Mouse (Mus musculus) liver, postnatal 0 days (tissue): ENCODE data around the gene Vps25. TPM values are rescaled to one million over a fixed set of nuclear protein-coding genes. Genes with fewer than 3 reads are reported as not detected.
A peak's percentile ranks its signal among the peaks of the same experiment; 100 is the strongest.

ENCODE experiments used
- ATAC-seq: fragments of 200-750 bp; cut with Nextera tagmentation; 2 replicates; pipeline ENCODE4 v1.8.0; 2017; ENCODE audit warnings: mild to moderate bottlenecking, moderate library complexity
- DNase-seq: peaks from one replicate; pipeline ENCODE4 v3.0.0-alpha.2; 2016
- H3K27ac ChIP-seq: fragments of 300-500 bp; sonication (generic); 2 replicates; pipeline ENCODE4 v1.5.1; 2014; ENCODE audit warnings: antibody characterized with exemption, moderate library complexity, mild to moderate bottlenecking, low read depth
- H3K27me3 ChIP-seq: fragments of 300-500 bp; sonication (generic); 2 replicates; pipeline ENCODE4 v1.6.1; 2014; ENCODE audit warnings: low read length, control low read depth, mixed read lengths; ENCODE audit not compliant: insufficient read depth
- H3K36me3 ChIP-seq: fragments of 300-500 bp; sonication (generic); replicated peaks from 2 replicates; pipeline ENCODE4 v1.6.1; 2014; ENCODE audit warnings: mild to moderate bottlenecking, control low read depth, low read length, moderate library complexity, mixed read lengths; ENCODE audit not compliant: insufficient read depth
- H3K4me1 ChIP-seq: fragments of 300-500 bp; sonication (generic); 2 replicates; pipeline ENCODE4 v1.6.1; 2014; ENCODE audit warnings: antibody characterized with exemption, mild to moderate bottlenecking, control low read depth; ENCODE audit not compliant: insufficient read depth
- H3K4me2 ChIP-seq: fragments of 300-500 bp; sonication (generic); 2 replicates; pipeline ENCODE4 v1.6.1; 2014; ENCODE audit warnings: low read depth, mild to moderate bottlenecking, low read length, moderate library complexity, mixed read lengths
- H3K4me3 ChIP-seq: fragments of 300-500 bp; sonication (generic); 2 replicates; pipeline ENCODE4 v1.5.1; 2014; ENCODE audit warnings: low read depth, low read length
- H3K9ac ChIP-seq: fragments of 300-500 bp; sonication (generic); replicated peaks from 2 replicates; pipeline ENCODE4 v1.6.1; 2014; ENCODE audit warnings: mild to moderate bottlenecking, moderate library complexity
- H3K9me3 ChIP-seq: fragments of 300-500 bp; sonication (generic); 2 replicates; pipeline ENCODE4 v1.6.1; 2016; ENCODE audit warnings: mild to moderate bottlenecking, control low read depth, low read length, mixed read lengths
- CTCF ChIP-seq: sonication (generic); IDR thresholded peaks from 2 replicates; pipeline ENCODE4 v1.5.1; 2016; ENCODE audit warnings: antibody characterized with exemption, low read depth
- EP300 ChIP-seq: IDR thresholded peaks from 2 replicates; pipeline ENCODE4 v1.6.1; 2016; ENCODE audit warnings: antibody characterized with exemption, low read depth, mild to moderate bottlenecking
- WGBS: fragments of 180-500 bp; shearing (Covaris S2); extraction: QIAGEN DNeasy Blood & Tissue Kit; methylation state at CpG from one replicate; pipeline ENCODE4 v1.1.7; 2014; ENCODE audit not compliant: insufficient replicate concordance; 5-methylcytosine and 5-hydroxymethylcytosine counted together
- polyA plus RNA-seq: library from polyadenylated mRNA; unstranded; fragments of >200 nt; fragmentation: Nextera tagmentation; extraction: Ambion mirVana; gene quantifications from 2 replicates; pipeline ENCODE4 v1.2.1, GENCODE M21; 2015

Vps25 gene
- polyA plus RNA-seq, 1 experiment from 2014 or later = 75.9 TPM

DNA sequence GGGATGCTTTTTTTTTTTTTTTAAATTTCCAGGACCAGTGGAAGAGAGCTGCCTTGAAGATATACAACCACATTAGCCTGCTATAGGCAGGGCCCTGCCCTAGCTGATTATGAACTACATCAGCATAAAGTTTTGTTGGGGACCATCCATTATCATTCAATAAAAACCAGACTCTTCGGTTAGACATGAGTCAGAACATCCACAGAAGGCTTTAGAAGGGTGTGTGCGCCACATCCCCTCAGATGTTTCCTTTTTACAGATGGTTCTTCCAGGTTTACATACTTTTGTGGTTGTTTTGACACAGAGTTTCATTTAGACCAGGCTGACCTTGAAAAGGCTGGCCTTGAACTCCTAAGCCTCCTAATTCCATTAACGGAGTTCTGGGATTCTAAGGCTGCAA is 29.2 kb upstream of the Vps25 start:
- ATAC-seq (no peak), DNase-seq (no peak)
- no peak overlapping the region for H3K4me2 ChIP-seq
- no peak overlapping the region for H3K9ac ChIP-seq
- H3K27ac ChIP-seq = no peak overlapping the region
- H3K4me3 ChIP-seq = no peak overlapping the region
- no peaks in the 10 kb centered on the region for H3K27me3 ChIP-seq
- no peaks in the 10 kb centered on the region for H3K9me3 ChIP-seq
- H3K36me3 ChIP-seq = no peaks in the 10 kb centered on the region
- H3K4me1 ChIP-seq = peaks cover 16% of the 10 kb centered on the region
- 73% methylated on average over 3 of the region's 3 CpGs for WGBS
- TF ChIP-seq CTCF (no peak), EP300 (no peak)

DNA sequence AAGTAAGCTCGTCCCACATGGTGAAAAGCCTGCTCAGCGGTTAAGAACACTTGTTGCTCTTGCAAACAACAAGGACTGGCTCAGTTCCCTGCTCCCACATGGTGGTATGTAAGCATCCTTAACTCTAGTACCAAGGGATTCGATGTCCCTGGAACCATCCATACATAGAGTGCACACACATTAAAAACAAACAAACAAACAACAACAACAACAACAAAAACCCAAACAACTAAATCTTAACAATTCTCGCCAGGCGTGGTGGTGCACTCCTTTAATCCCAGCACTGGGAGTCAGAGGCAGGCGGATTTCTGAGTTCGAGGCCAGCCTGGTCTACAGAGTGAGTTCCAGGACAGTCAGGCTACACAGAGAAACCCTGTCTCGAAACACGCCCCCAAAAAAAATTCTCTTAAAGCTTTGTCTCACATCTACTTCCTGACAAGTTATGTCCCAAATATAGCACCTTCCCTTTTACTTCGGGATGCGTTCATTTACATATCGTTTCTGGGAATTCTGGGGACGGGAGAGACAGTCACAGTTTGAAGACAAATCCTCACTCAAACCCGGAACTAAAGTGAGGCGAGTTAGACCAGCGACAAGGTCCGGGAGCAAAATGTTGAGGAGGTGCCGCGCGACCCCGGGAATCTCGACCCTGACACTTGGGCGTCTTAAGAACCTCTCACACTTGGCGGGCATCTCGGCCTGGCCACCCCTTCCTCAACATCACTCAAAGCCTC is 28.0 kb upstream of the Vps25 start:
- H3K4me2 ChIP-seq = peak overlapping the region; percentile 98
- peak overlapping the region; percentile 96 for H3K4me3 ChIP-seq
- H3K9me3 ChIP-seq = no peaks in the 10 kb centered on the region
- no peaks in the 10 kb centered on the region for H3K27me3 ChIP-seq
- 18% methylated on average over 25 of the region's 25 CpGs for whole genome bisulfite sequencing
- DNase-seq (no peak), ATAC-seq (no peak; the same call in 1 of the 2 replicates)
- TF ChIP-seq EP300 (no peak), CTCF (no peak)
- H3K27ac ChIP-seq = peak overlapping the region; percentile 90
- peak overlapping the region; percentile 95 for H3K9ac ChIP-seq
- H3K4me1 ChIP-seq = peaks cover 20% of the 10 kb centered on the region
- H3K36me3 ChIP-seq = no peaks in the 10 kb centered on the region

DNA sequence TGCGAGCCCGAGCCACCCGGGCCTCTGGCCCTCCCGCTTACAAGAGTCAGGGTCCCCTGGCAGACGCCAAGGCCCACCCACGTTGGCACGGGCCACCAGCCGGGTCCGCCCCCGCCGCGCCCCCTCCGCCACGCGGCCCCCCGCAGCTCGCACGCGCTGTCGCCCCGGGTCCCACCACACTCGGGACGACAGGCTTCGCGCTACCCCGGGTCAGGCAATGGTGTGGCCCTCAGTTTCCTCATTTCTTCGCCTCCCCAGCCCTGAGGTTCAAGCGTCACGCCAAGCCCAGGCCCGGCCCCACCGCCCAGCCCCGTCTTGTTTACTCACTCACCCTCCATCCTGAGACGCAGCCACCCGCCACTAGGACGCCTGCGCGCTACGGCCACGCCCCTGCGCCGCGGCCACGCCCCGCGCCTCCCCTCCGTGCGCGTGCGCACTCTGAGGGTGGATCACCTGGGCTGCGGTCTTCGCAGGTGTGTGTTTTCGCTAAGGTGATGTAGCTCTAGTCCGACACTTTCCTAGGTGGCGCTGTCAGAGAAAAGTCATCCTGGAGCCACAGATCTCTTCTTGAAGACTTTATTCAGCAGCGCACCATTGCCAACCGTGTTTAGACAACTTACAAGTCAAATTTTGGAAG is 27.3 kb upstream of the Vps25 start, which contains the start of gene Ezh1:
Gene Ezh1, minus strand, starts transcription at position 399 of the 637 bp plus-strand sequence.
- peak within 1 kb of the TSS; percentile 96 for H3K4me3 ChIP-seq
- WGBS = 1% methylated on average over 40 of the region's 56 CpGs
- peaks cover 23% of the 10 kb centered on the region for H3K4me1 ChIP-seq
- H3K27ac ChIP-seq = peak within 1 kb of the TSS; percentile 90
- DNase-seq (peak; percentile 93), ATAC-seq (peak; percentile 96)
- no peak for TF ChIP-seq EP300
- peak; percentile 56 for TF ChIP-seq CTCF
- peak within 1 kb of the TSS; percentile 95 for H3K9ac ChIP-seq
- H3K4me2 ChIP-seq = peak within 1 kb of the TSS; percentile 98
- H3K36me3 ChIP-seq = no peaks in the 10 kb centered on the region
- H3K27me3 ChIP-seq = 0 out of 2 replicates have a peak, but pooled peaks cover 4% of the 10 kb centered on the region
- no peaks in the 10 kb centered on the region for H3K9me3 ChIP-seq

DNA sequence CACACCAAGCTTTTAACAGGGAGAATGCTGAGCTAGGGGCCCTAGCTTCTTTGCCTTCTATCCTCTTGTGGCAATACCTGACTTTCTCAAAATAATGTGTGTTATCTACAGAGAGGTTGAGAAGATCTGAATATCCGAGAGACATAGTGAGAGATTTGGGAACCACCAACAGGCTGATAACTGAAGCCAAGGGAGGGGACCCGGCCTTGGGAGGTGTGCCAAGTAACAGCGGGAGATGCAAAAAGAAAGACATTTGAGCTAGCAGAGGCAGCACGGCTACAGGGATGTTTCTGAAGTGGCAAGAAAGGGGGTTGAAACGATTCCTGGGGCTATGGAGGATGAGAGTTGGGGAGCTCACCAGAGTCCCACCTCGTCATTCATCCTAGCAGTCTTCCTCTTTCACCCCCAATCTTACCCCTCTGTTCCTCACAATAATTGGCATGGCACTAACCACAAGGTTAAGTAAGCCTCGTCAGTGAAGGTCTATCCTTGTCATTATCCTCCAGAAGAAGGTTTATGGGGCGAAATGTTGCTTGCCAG is 24.1 kb upstream of the Vps25 start:
- WGBS = 33% methylated on average over 8 of the region's 8 CpGs
- 0 out of 2 replicates have a peak, but pooled peaks cover 4% of the 10 kb centered on the region for H3K27me3 ChIP-seq
- no peak overlapping the region for H3K4me3 ChIP-seq
- no peaks in the 10 kb centered on the region for H3K36me3 ChIP-seq
- no peak overlapping the region for H3K4me2 ChIP-seq
- peaks cover 18% of the 10 kb centered on the region for H3K4me1 ChIP-seq
- H3K9ac ChIP-seq = no peak overlapping the region
- H3K9me3 ChIP-seq = no peaks in the 10 kb centered on the region
- H3K27ac ChIP-seq = no peak overlapping the region
- TF ChIP-seq CTCF = no peak
- TF ChIP-seq EP300 = no peak
- no peak for ATAC-seq
- DNase-seq = no peak

DNA sequence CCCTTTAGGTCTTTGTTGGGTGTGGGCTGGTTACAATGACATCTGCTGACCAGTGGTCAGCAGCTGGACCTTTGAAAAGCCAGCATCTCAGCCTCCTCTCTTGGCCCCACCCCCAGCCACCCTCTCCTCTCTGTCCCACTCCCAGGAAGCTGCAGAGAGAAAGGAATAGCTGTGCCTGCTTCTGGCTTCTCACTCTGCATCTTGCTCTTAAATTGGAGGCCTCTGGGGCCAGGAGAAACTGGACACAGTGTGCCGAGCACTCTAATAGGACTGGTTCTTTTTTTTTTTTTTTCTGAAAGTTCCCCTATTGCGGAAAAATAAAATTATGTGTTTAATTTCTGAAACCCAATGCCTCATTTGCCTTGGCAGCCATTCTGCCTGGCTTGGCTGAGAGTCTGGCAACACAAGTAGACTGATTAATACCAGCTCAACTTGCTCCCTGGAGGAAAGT is 23.4 kb upstream of the Vps25 start:
- Histone ChIP-seq H3K4me3 (no peak overlapping the region), H3K9me3 (no peaks in the 10 kb centered on the region), H3K27ac (0 out of 2 replicates have a peak overlapping the region, but pooled peaks have one; percentile 51), H3K36me3 (no peaks in the 10 kb centered on the region), H3K27me3 (0 out of 2 replicates have a peak, but pooled peaks cover 4% of the 10 kb centered on the region), H3K4me1 (peaks cover 12% of the 10 kb centered on the region), H3K9ac (no peak overlapping the region), H3K4me2 (no peak overlapping the region)
- 45% methylated on average over 2 of the region's 2 CpGs for WGBS
- TF ChIP-seq EP300 (no peak), CTCF (no peak)
- ATAC-seq (no peak), DNase-seq (no peak)

DNA sequence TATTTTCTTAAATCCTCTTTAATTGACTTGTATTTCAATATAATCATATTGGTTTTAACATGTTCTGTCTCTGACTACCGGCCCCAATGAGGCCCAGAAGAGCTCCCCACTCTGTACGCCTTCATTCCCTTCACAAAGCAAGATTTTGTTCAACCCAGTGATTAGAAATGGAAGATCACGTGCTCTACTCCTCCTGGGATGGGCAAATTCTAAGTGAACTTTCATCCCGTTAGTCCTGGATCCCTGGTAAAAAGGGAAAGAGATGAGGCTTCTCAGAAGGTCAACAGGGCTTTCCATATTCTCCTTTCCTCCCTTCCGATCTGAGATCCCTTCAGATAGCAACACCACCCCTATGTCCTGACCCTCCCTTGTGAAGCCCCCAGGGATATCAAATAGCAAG is 23.0 kb upstream of the Vps25 start:
- H3K27ac ChIP-seq = peak overlapping the region; percentile 51; the same call in 1 of the 2 replicates
- H3K36me3 ChIP-seq = no peaks in the 10 kb centered on the region
- H3K27me3 ChIP-seq = 0 out of 2 replicates have a peak, but pooled peaks cover 4% of the 10 kb centered on the region
- peak overlapping the region; percentile 61; the same call in 1 of the 2 replicates for H3K4me2 ChIP-seq
- ATAC-seq = no peak
- H3K4me3 ChIP-seq = no peak overlapping the region
- TF ChIP-seq CTCF (no peak), EP300 (no peak)
- WGBS = 37% methylated on average over 5 of the region's 5 CpGs
- DNase-seq = no peak
- peaks cover 12% of the 10 kb centered on the region for H3K4me1 ChIP-seq
- no peaks in the 10 kb centered on the region for H3K9me3 ChIP-seq
- H3K9ac ChIP-seq = no peak overlapping the region
